Mouse (Mus musculus) stomach, embryonic 14.5 days (tissue): Measurements from ENCODE around the gene Gm13889. TPM values are rescaled to one million over a fixed set of nuclear protein-coding genes. Genes with fewer than 3 reads are reported as not detected.

ENCODE experiments used
- polyA plus RNA-seq: library from polyadenylated mRNA; unstranded; fragments of >200 nt; fragmentation: Nextera tagmentation; extraction: Ambion mirVana; gene quantifications from 2 replicates; pipeline ENCODE4 v1.2.1, GENCODE M21; 2014

Gm13889 gene
- polyA plus RNA-seq, 1 experiment from 2014 or later, result 26.1 TPM

Other genes starting within 250 kb of the Gm13889 start
- 110 and 113 TPM in 2 replicates for gene Ext2, start 134.6 kb downstream of the Gm13889 start, polyA plus RNA-seq
- 9.4 and 11.3 TPM in 2 replicates for gene Accs, start 107.3 kb downstream of the Gm13889 start, polyA plus RNA-seq
- 0.51 TPM in 1 of 2 replicates, not detected in the other for gene Accsl, start 88.0 kb downstream of the Gm13889 start, polyA plus RNA-seq
- gene Gm27027, start 39.2 kb upstream of the Gm13889 start, polyA plus RNA-seq, result not detected in 2 replicates
- gene Alkbh3, start 53.6 kb upstream of the Gm13889 start, polyA plus RNA-seq, result 70.1 and 70.6 TPM in 2 replicates
- gene Hsd17b12, start 200.8 kb upstream of the Gm13889 start, polyA plus RNA-seq, result 120 and 124 TPM in 2 replicates